Mouse (Mus musculus): Measurements from ENCODE around the gene Per1. TPM values are rescaled to one million over a fixed set of nuclear protein-coding genes. Genes with fewer than 3 reads are reported as not detected.
A peak's percentile ranks its signal among the peaks of the same experiment; 100 is the strongest.

Per1 gene
- total and polyA plus RNA-seq, 2 experiments from 2014 or later: 15.2 to 38.3 TPM

DNA sequence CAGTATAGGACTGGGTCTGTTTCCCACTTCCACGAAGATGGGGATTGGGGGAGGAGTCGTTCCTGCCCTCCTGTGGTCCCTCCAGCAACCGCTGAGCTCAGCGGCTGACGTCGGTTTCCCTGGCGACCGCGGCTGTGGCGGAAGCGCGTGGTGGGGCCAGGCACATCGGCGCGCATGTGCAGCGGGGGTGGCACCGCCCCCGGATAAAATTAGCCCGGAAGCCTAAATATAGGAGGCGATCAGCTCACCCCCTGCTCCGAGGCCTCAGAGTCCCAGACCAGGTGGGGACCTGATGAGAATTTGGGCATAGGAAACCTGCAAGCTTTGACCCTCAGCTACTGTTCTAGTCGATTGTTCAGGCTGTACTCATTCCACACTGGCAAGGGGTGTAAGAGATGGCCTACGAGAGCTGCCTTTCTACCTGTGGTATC is 4.9 kb downstream of the Per1 start:
- peak overlapping the region; percentile 69 for H3K9ac ChIP-seq
- peak; percentile 66 for ATAC-seq
- no peaks in the 10 kb centered on the region for H3K9me3 ChIP-seq (ENCODE audit: low read length)
- peak overlapping the region; percentile 87 for H3K4me2 ChIP-seq (ENCODE audit: low read depth)
- 5% methylated on average over 23 of the region's 23 CpGs for WGBS
- DNase-seq: peak; percentile 94
- peaks cover 23% of the 10 kb centered on the region for H3K4me1 ChIP-seq (ENCODE audit: insufficient read depth)
- H3K27ac ChIP-seq (ENCODE audit: low read depth, low read length): peak overlapping the region; percentile 88
- peak; percentile 45 for TF ChIP-seq CTCF (IDR thresholded peaks at IDR 0.05; ENCODE audit: low read depth)
- H3K4me3 ChIP-seq (ENCODE audit: low read depth, low read length): peak overlapping the region; percentile 58
- H3K36me3 ChIP-seq (ENCODE audit: insufficient read depth): peaks cover 44% of the 10 kb centered on the region
- no peaks in the 10 kb centered on the region for H3K27me3 ChIP-seq (ENCODE audit: insufficient read depth, low read length)

DNA sequence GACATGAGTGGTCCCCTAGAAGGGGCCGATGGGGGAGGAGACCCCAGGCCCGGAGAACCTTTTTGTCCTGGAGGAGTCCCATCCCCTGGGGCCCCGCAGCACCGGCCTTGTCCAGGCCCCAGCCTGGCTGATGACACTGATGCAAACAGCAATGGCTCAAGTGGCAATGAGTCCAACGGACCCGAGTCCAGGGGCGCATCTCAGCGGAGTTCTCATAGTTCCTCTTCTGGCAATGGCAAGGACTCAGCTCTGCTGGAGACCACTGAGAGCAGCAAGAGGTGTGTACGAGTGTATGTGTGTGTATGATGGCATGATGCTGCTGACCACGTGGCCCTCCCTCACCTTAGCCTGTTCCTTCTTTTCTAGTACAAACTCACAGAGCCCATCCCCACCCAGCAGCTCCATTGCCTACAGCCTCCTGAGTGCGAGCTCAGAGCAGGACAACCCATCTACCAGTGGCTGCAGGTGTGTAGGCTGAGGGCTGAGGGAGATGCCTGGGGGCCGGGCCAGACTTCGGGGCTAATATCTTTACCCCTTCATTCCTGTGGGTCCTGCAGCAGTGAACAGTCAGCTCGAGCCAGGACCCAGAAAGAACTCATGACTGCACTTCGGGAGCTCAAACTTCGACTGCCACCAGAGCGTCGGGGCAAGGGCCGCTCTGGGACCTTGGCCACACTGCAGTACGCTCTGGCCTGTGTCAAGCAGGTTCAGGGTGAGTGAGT is 5.8 kb downstream of the Per1 start:
- Histone ChIP-seq H3K9ac (peak overlapping the region; percentile 69; the same call in 1 of the 2 replicates), H3K36me3 (ENCODE audit: insufficient read depth) (peaks cover 53% of the 10 kb centered on the region), H3K27ac (ENCODE audit: low read depth, low read length) (0 out of 2 replicates have a peak overlapping the region, but pooled peaks have one; percentile 88), H3K4me1 (ENCODE audit: insufficient read depth) (peaks cover 20% of the 10 kb centered on the region), H3K27me3 (ENCODE audit: insufficient read depth, low read length) (no peaks in the 10 kb centered on the region), H3K4me3 (ENCODE audit: low read depth, low read length) (peak overlapping the region; percentile 58), H3K9me3 (ENCODE audit: low read length) (no peaks in the 10 kb centered on the region), H3K4me2 (ENCODE audit: low read depth) (peak overlapping the region; percentile 87)
- ATAC-seq (no peak), DNase-seq (no peak)
- no peak for TF ChIP-seq CTCF (IDR thresholded peaks at IDR 0.05; ENCODE audit: low read depth)
- WGBS: 92% methylated on average over 20 of the region's 20 CpGs

DNA sequence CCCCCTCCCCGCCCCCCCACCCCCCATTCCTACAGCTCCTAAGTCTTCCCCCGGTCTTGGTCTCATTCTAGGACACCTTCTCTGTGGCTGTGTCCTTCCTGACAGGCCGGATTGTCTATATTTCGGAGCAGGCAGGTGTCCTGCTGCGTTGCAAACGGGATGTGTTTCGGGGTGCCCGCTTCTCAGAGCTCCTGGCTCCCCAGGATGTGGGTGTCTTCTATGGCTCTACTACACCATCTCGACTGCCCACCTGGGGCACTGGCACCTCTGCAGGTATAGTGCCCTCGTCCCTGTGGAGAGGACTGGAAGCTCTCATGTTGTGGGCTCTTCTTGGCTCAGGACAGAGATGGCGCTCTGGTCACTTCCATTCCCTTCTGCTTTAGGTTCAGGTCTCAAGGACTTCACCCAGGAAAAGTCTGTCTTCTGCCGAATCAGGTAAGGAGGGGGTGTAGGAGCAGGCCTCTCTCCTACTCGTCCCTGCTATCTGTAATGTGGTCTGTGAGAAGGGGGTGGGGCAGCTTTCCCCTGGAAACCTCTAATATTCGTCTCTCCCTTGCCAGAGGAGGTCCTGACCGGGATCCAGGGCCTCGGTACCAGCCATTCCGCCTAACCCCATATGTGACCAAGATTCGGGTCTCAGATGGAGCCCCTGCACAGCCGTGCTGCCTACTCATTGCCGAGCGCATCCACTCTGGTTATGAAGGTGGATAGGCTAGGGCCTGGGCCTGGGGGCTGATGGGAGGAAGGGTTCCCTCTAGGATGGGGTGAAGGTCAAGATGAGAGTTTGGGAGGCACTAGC is 6.8 kb downstream of the Per1 start:
- Histone ChIP-seq H3K4me2 (ENCODE audit: low read depth) (no peak overlapping the region), H3K9ac (no peak overlapping the region), H3K4me3 (ENCODE audit: low read depth, low read length) (no peak overlapping the region), H3K27me3 (ENCODE audit: insufficient read depth, low read length) (no peaks in the 10 kb centered on the region), H3K36me3 (ENCODE audit: insufficient read depth) (peaks cover 59% of the 10 kb centered on the region), H3K9me3 (ENCODE audit: low read length) (no peaks in the 10 kb centered on the region), H3K27ac (ENCODE audit: low read depth, low read length) (no peak overlapping the region), H3K4me1 (ENCODE audit: insufficient read depth) (peaks cover 16% of the 10 kb centered on the region)
- WGBS: 91% methylated on average over 21 of the region's 21 CpGs
- DNase-seq (no peak), ATAC-seq (no peak)
- TF ChIP-seq CTCF (IDR thresholded peaks at IDR 0.05; ENCODE audit: low read depth): no peak

DNA sequence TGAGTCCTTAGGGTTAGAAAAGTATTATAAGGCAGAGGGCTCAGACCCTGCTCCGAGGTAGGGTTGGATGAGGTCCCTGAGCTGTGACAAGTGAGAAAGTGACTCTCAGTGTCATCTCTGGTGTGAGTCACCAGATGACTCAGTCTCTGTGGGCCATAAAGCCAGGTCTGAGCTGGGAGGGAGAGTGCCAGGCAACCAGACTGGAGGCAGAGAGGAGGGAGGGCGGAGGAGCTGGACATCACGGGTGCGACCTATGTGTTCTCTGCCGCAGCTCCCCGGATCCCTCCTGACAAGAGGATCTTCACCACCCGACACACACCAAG is 7.3 kb downstream of the Per1 start:
- H3K9me3 ChIP-seq (ENCODE audit: low read length): no peaks in the 10 kb centered on the region
- no peak for TF ChIP-seq CTCF (IDR thresholded peaks at IDR 0.05; ENCODE audit: low read depth)
- 90% methylated on average over 7 of the region's 7 CpGs for WGBS
- no peaks in the 10 kb centered on the region for H3K27me3 ChIP-seq (ENCODE audit: insufficient read depth, low read length)
- H3K27ac ChIP-seq (ENCODE audit: low read depth, low read length): no peak overlapping the region
- H3K9ac ChIP-seq: no peak overlapping the region
- no peak for DNase-seq
- H3K4me2 ChIP-seq (ENCODE audit: low read depth): no peak overlapping the region
- ATAC-seq: no peak
- H3K36me3 ChIP-seq (ENCODE audit: insufficient read depth): peaks cover 65% of the 10 kb centered on the region
- peaks cover 12% of the 10 kb centered on the region for H3K4me1 ChIP-seq (ENCODE audit: insufficient read depth)
- H3K4me3 ChIP-seq (ENCODE audit: low read depth, low read length): no peak overlapping the region

DNA sequence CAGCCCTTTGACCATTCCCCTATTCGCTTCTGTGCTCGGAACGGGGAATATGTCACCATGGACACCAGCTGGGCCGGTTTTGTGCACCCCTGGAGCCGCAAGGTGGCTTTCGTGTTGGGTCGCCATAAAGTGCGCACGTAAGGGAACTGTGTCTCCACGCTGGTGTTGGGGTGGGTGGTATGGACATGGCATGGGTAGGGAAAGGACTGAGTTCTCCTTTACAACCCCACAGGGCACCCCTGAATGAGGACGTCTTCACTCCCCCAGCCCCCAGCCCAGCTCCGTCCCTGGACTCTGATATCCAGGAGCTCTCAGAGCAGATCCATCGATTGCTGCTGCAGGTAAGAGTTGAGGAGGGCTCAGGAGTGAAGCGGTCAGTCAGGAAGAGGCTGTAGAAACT is 8.1 kb downstream of the Per1 start:
- no peak overlapping the region for H3K27ac ChIP-seq (ENCODE audit: low read depth, low read length)
- DNase-seq (no peak), ATAC-seq (no peak)
- 97% methylated on average over 14 of the region's 14 CpGs for WGBS
- no peaks in the 10 kb centered on the region for H3K9me3 ChIP-seq (ENCODE audit: low read length)
- H3K9ac ChIP-seq: no peak overlapping the region
- no peaks in the 10 kb centered on the region for H3K27me3 ChIP-seq (ENCODE audit: insufficient read depth, low read length)
- H3K4me1 ChIP-seq (ENCODE audit: insufficient read depth): peaks cover 5% of the 10 kb centered on the region
- TF ChIP-seq CTCF (IDR thresholded peaks at IDR 0.05; ENCODE audit: low read depth): no peak
- peaks cover 72% of the 10 kb centered on the region for H3K36me3 ChIP-seq (ENCODE audit: insufficient read depth)
- no peak overlapping the region for H3K4me2 ChIP-seq (ENCODE audit: low read depth)
- no peak overlapping the region for H3K4me3 ChIP-seq (ENCODE audit: low read depth, low read length)

DNA sequence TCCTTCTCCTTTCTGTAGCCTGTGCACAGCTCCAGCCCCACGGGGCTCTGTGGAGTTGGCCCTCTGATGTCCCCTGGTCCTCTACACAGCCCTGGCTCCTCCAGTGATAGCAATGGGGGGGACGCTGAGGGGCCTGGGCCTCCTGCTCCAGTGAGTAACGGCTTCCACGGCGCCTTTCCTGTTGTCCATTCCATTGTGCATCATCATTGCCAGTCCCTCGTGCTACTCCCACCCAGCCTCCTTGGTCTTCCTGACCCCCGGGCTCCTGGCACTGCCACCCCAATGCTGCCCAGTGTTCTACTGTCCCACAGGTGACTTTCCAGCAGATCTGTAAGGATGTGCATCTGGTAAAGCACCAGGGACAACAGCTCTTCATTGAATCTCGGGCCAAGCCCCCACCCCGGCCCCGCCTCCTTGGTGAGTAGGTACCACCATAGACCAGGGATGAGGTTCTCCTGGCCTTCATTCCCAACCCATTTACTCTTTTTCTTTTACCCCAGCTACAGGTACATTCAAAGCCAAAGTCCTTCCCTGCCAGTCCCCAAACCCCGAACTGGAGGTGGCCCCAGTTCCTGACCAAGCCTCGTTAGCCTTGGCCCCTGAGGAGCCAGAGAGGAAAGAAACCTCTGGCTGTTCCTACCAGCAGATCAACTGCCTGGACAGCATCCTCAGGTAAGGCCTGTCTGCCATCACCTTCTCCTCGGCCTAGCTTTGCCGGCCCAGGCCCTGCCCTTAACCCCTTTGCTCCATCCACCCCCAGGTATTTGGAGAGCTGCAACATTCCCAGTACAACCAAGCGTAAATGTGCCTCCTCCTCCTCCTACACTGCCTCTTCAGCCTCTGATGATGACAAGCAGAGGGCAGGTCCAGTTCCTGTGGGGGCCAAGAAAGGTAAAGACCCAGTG is 8.8 kb downstream of the Per1 start:
- Histone ChIP-seq H3K9me3 (ENCODE audit: low read length) (no peaks in the 10 kb centered on the region), H3K36me3 (ENCODE audit: insufficient read depth) (peaks cover 78% of the 10 kb centered on the region), H3K27ac (ENCODE audit: low read depth, low read length) (no peak overlapping the region), H3K4me2 (ENCODE audit: low read depth) (no peak overlapping the region), H3K27me3 (ENCODE audit: insufficient read depth, low read length) (no peaks in the 10 kb centered on the region), H3K9ac (no peak overlapping the region), H3K4me3 (ENCODE audit: low read depth, low read length) (no peak overlapping the region), H3K4me1 (ENCODE audit: insufficient read depth) (no peaks in the 10 kb centered on the region)
- no peak for TF ChIP-seq CTCF (IDR thresholded peaks at IDR 0.05; ENCODE audit: low read depth)
- DNase-seq: no peak
- no peak for ATAC-seq
- WGBS: 91% methylated on average over 15 of the region's 15 CpGs

Measured in forebrain, postnatal 0 days (tissue).